In the genomic region with DNA sequence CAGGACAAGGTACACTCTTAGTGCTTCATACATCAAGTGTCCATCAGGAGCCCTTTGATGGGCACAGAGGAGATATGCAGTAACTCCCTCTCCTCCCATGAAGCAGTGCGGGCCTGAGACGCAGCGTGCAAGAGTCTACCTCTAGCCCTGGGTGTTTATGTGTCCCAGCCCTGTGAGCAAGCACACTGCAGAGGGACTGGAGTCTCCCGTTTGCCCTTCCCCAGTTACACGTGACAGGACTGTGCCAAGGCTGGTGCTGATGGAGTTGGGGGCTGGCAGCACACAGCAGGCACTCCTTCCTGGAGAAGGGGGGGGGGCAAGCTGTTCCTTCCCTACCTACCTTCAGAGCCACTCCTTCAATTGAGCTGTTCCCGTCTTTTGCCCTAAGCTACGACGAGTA, we compare ENCODE assay signal across 25 mouse cellular contexts.
DNase-seq lines count a peak whose midpoint lies in the region; ATAC-seq and TF ChIP-seq lines count a peak whose summit lies in the region.
"Had no signal": no experiment of that assay in that cellular context is flagged by ENCODE, and none has a peak within 500 bp of the region (broad histone marks: within the 10 kb centered on the region; RNA-seq: fewer than 3 reads in every experiment).

No protein-coding gene starts in this region.

- no peak for DNase-seq in hindbrain, embryonic 11.5 days (ENCODE audit: low spot score)
- no peak for DNase-seq in midbrain, postnatal 0 days (ENCODE audit: low spot score)
- no peak for DNase-seq in left cerebral cortex, adult 18-20 months (ENCODE audit: low spot score in 2 of 2)
- no peak for DNase-seq in urinary bladder, postnatal 4 days (ENCODE audit: low spot score in 2 of 2)
- DNase-seq: adrenal gland, postnatal 10 days; adrenal gland, postnatal 36 days; B cell, adult 2 months; cerebellum, adult 18-20 months; cerebellum, adult 9-10 months; cerebellum, postnatal 14 days; forebrain, postnatal 0 days; gastrocnemius, adult 2 months; gastrocnemius, postnatal 14 days; heart, adult 11 months had no signal

- 68% methylated on average over 8 of the region's 8 CpGs for WGBS in hindbrain, embryonic 13.5 days
- WGBS in hindbrain, embryonic 11.5 days = 79% methylated on average over 8 of the region's 8 CpGs
- 73% methylated on average over 8 of the region's 8 CpGs for WGBS in midbrain, embryonic 13.5 days
- 63% methylated on average over 8 of the region's 8 CpGs for WGBS in midbrain, postnatal 0 days
- 68% methylated on average over 8 of the region's 8 CpGs for WGBS in midbrain, embryonic 15.5 days

- H3K9ac ChIP-seq in hindbrain, embryonic 13.5 days = no peak overlapping the region
- no peak overlapping the region for H3K9ac ChIP-seq in hindbrain, embryonic 11.5 days (ENCODE audit: low read depth, low read length)
- H3K9ac ChIP-seq in midbrain, embryonic 13.5 days (replicated peaks) = no peak overlapping the region
- no peak overlapping the region for H3K9ac ChIP-seq in midbrain, postnatal 0 days (replicated peaks; ENCODE audit: low read length, poor library complexity, severe bottlenecking)
- H3K9ac ChIP-seq in midbrain, embryonic 15.5 days = no peak overlapping the region
- H3K9ac ChIP-seq: embryonic facial prominence, embryonic 12.5 days; embryonic facial prominence, embryonic 15.5 days; forebrain, postnatal 0 days; hindbrain, embryonic 15.5 days had no signal

- H3K4me2 ChIP-seq in hindbrain, embryonic 13.5 days = no peak overlapping the region
- H3K4me2 ChIP-seq in hindbrain, embryonic 11.5 days (replicated peaks; ENCODE audit: low read depth, low read length) = no peak overlapping the region
- no peak overlapping the region for H3K4me2 ChIP-seq in midbrain, embryonic 13.5 days (replicated peaks)
- no peak overlapping the region for H3K4me2 ChIP-seq in midbrain, postnatal 0 days (ENCODE audit: low read depth, low read length, poor library complexity, severe bottlenecking)
- no peak overlapping the region for H3K4me2 ChIP-seq in midbrain, embryonic 15.5 days
- H3K4me2 ChIP-seq: embryonic facial prominence, embryonic 12.5 days; embryonic facial prominence, embryonic 15.5 days; heart, embryonic 11.5 days; hindbrain, embryonic 15.5 days had no signal

- H3K27me3 ChIP-seq in hindbrain, embryonic 13.5 days = peaks cover 10% of the 10 kb centered on the region
- H3K27me3 ChIP-seq in hindbrain, embryonic 11.5 days (ENCODE audit: control insufficient read depth, insufficient read depth, low read length) = no peaks in the 10 kb centered on the region
- peaks cover 21% of the 10 kb centered on the region for H3K27me3 ChIP-seq in midbrain, embryonic 13.5 days
- H3K27me3 ChIP-seq in midbrain, postnatal 0 days (ENCODE audit: insufficient read depth, low read length) = no peaks in the 10 kb centered on the region; the same call in 1 of the 2 replicates
- H3K27me3 ChIP-seq in midbrain, embryonic 15.5 days (replicated peaks) = no peaks in the 10 kb centered on the region
- H3K27me3 ChIP-seq: Patski had no signal

- no peak for ATAC-seq in hindbrain, embryonic 13.5 days (ENCODE audit: low FRiP score)
- no peak for ATAC-seq in hindbrain, embryonic 11.5 days (ENCODE audit: low FRiP score)
- ATAC-seq in midbrain, embryonic 13.5 days = peak; percentile 40; the same call in 1 of the 2 replicates
- ATAC-seq in midbrain, postnatal 0 days (ENCODE audit: low FRiP score) = no peak
- ATAC-seq in midbrain, embryonic 15.5 days (replicated peaks) = peak; percentile 67; the same call in 1 of the 2 replicates
- ATAC-seq: forebrain, embryonic 14.5 days; forebrain, postnatal 0 days; inflammation-experienced regulatory T-cells, adult 6 months; Patski had no signal

- H3K4me3 ChIP-seq in hindbrain, embryonic 13.5 days = no peak overlapping the region
- no peak overlapping the region for H3K4me3 ChIP-seq in hindbrain, embryonic 11.5 days (ENCODE audit: low read depth, low read length)
- no peak overlapping the region for H3K4me3 ChIP-seq in midbrain, embryonic 13.5 days (replicated peaks)
- H3K4me3 ChIP-seq in midbrain, postnatal 0 days (ENCODE audit: low read depth, low read length) = no peak overlapping the region
- H3K4me3 ChIP-seq in midbrain, embryonic 15.5 days = no peak overlapping the region
- H3K4me3 ChIP-seq: embryonic facial prominence, embryonic 12.5 days; embryonic facial prominence, embryonic 15.5 days; gastrocnemius, adult 2 months; hindbrain, embryonic 15.5 days had no signal

- no peaks in the 10 kb centered on the region for H3K36me3 ChIP-seq in hindbrain, embryonic 13.5 days
- H3K36me3 ChIP-seq in hindbrain, embryonic 11.5 days (ENCODE audit: control insufficient read depth, insufficient read depth, low read length) = no peaks in the 10 kb centered on the region
- no peaks in the 10 kb centered on the region for H3K36me3 ChIP-seq in midbrain, embryonic 13.5 days
- H3K36me3 ChIP-seq in midbrain, postnatal 0 days (ENCODE audit: insufficient read depth, low read length) = no peaks in the 10 kb centered on the region
- no peaks in the 10 kb centered on the region for H3K36me3 ChIP-seq in midbrain, embryonic 15.5 days (replicated peaks)
- H3K36me3 ChIP-seq: embryonic facial prominence, embryonic 12.5 days; embryonic facial prominence, embryonic 15.5 days; G1E; hindbrain, embryonic 15.5 days had no signal

- peak overlapping the region; percentile 30; the same call in 1 of the 2 replicates for H3K27ac ChIP-seq in hindbrain, embryonic 13.5 days
- no peak overlapping the region for H3K27ac ChIP-seq in hindbrain, embryonic 11.5 days (ENCODE audit: low read depth, low read length)
- no peak overlapping the region; the same call in 1 of the 2 replicates for H3K27ac ChIP-seq in midbrain, embryonic 13.5 days
- no peak overlapping the region for H3K27ac ChIP-seq in midbrain, postnatal 0 days (ENCODE audit: low read depth, low read length)
- peak overlapping the region; percentile 19; the same call in 1 of the 2 replicates for H3K27ac ChIP-seq in midbrain, embryonic 15.5 days
- H3K27ac ChIP-seq: embryonic facial prominence, embryonic 12.5 days; embryonic facial prominence, embryonic 15.5 days; gastrocnemius, adult 2 months; hindbrain, embryonic 15.5 days had no signal

- no peak for TF ChIP-seq CTCF in midbrain, postnatal 0 days (IDR thresholded peaks at IDR 0.05)

- H3K9me3 ChIP-seq in hindbrain, embryonic 13.5 days = no peaks in the 10 kb centered on the region
- H3K9me3 ChIP-seq in hindbrain, embryonic 11.5 days (ENCODE audit: control insufficient read depth, low read length) = no peaks in the 10 kb centered on the region
- no peaks in the 10 kb centered on the region for H3K9me3 ChIP-seq in midbrain, embryonic 13.5 days
- no peaks in the 10 kb centered on the region for H3K9me3 ChIP-seq in midbrain, postnatal 0 days (ENCODE audit: low read length)
- no peaks in the 10 kb centered on the region for H3K9me3 ChIP-seq in midbrain, embryonic 15.5 days
- H3K9me3 ChIP-seq: embryonic facial prominence, embryonic 12.5 days; embryonic facial prominence, embryonic 15.5 days; G1E; hindbrain, embryonic 15.5 days had no signal

- peaks cover 40% of the 10 kb centered on the region for H3K4me1 ChIP-seq in hindbrain, embryonic 13.5 days (replicated peaks)
- 0 out of 2 replicates have a peak, but pooled peaks cover 2% of the 10 kb centered on the region for H3K4me1 ChIP-seq in hindbrain, embryonic 11.5 days (replicated peaks; ENCODE audit: control insufficient read depth, insufficient read depth, low read length)
- peaks cover 42% of the 10 kb centered on the region for H3K4me1 ChIP-seq in midbrain, embryonic 13.5 days (replicated peaks)
- H3K4me1 ChIP-seq in midbrain, postnatal 0 days (ENCODE audit: insufficient read depth, low read length) = no peaks in the 10 kb centered on the region
- peaks cover 33% of the 10 kb centered on the region for H3K4me1 ChIP-seq in midbrain, embryonic 15.5 days

Comparison
In these comparisons a context has a peak if more than half of its experiments do, and no peak if none do; other contexts are left out.
1. ATAC-seq: peak in midbrain, embryonic 13.5 days (single experiment) and midbrain, embryonic 15.5 days (single experiment); none in hindbrain, embryonic 13.5 days (single experiment), hindbrain, embryonic 11.5 days (single experiment) and midbrain, postnatal 0 days (single experiment).
2. H3K27ac ChIP-seq: peak in hindbrain, embryonic 13.5 days (single experiment) and midbrain, embryonic 15.5 days (single experiment); none in hindbrain, embryonic 11.5 days (single experiment), midbrain, embryonic 13.5 days (single experiment) and midbrain, postnatal 0 days (single experiment).